Mouse (Mus musculus) testis, adult 2 months (tissue): ENCODE results near the gene Rev1.

Experiments used
- CTCF ChIP-seq: fragments of 200-500 bp; IDR thresholded peaks from 2 replicates; pipeline ENCODE4 v1.5.1; 2012; ENCODE audit warnings: low read depth, mild to moderate bottlenecking, inconsistent platforms, low read length, moderate library complexity; ENCODE audit not compliant: control insufficient read depth, insufficient read depth, insufficient replicate concordance
- POLR2A ChIP-seq: fragments of 200-500 bp; IDR thresholded peaks from 2 replicates; pipeline ENCODE4 v1.6.1; 2012; ENCODE audit warnings: low read depth, mild to moderate bottlenecking, inconsistent platforms, low read length, moderate library complexity; ENCODE audit not compliant: control insufficient read depth

GRCm38 (mm10) chr1:38130715-38131483, 1.3 kb upstream of the Rev1 start:
- TF ChIP-seq CTCF (no peak), POLR2A (no peak)
